8 mouse cellular contexts compared by ENCODE assay signal in the genomic region with DNA sequence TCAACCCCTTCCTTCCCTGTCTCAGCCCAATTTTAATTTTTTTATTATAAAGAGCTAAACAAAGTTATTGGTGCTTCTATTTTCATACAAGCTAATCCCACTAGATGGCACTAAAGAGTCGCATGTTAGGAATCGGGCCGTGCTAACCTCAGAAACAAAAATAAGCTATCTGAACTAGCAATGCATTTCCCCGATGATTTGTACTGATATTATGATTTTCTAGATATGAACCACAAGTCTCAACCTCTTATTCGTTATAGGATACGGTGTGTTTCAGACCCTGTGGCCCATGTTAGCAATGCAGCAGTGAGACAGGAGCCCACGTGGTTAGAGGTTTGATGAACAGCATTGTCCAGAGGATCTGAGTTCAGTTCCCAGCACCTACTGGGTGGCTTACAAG. TPM values are rescaled to one million over a fixed set of nuclear protein-coding genes. Genes with fewer than 3 reads are reported as not detected.
DNase-seq lines count a peak whose midpoint lies in the region.

No protein-coding gene starts in this region.

- intact Hi-C loops in left cerebral cortex, postnatal 14 days (cut with DNase I), result no loop called here
- intact Hi-C loops in left cerebral cortex, postnatal 4 days (cut with DNase I), result loop anchor here (10.0 kb wide), 1 partner anchor 142 kb away; no protein-coding TSS in a partner anchor

- DNase-seq in cerebellum, adult 18-20 months, result peak; percentile 17 to 28
- DNase-seq in cerebellum, postnatal 36 days, result no peak
- DNase-seq in left cerebral cortex, postnatal 14 days (ENCODE audit: low spot score in 2 of 2), result peak; percentile 36 to 62
- no peak for DNase-seq in left cerebral cortex, postnatal 4 days
- peak; percentile 17 for DNase-seq in c-Kit-negative CD71-positive TER-119-positive erythroid progenitor cells, embryonic 14.5 days (ENCODE audit: low read depth, low spot score)
- peak; percentile 23 to 45 for DNase-seq in kidney, postnatal 36 days
- DNase-seq in yolk sac, embryonic 10.5 days (ENCODE audit: low spot score), result peak; percentile 22
- DNase-seq in urinary bladder, postnatal 25 days (ENCODE audit: low spot score), result no peak

RNA-seq across cellular contexts. Expression of a gene that starts 5.2 kb away (rescaled TPM):
- 1 to 10 TPM; 7.3 to 8.2 TPM for total RNA-seq in left cerebral cortex, postnatal 14 days (2021)
- total RNA-seq in left cerebral cortex, postnatal 4 days (2021), result 1 to 10 TPM; 8.4 to 9.7 TPM

RNA-seq across cellular contexts. Expression of a gene that starts 52.6 kb away (rescaled TPM):
- 1 to 10 TPM; 1.4 to 1.7 TPM for total RNA-seq in left cerebral cortex, postnatal 14 days (2021)
- 1 to 10 TPM; 3.3 to 3.5 TPM for total RNA-seq in left cerebral cortex, postnatal 4 days (2021)

Comparison
In these comparisons a context has a peak if more than half of its experiments do, and no peak if none do; other contexts are left out.
1. DNase-seq: peak in cerebellum, adult 18-20 months (2 of 2), left cerebral cortex, postnatal 14 days (2 of 2), c-Kit-negative CD71-positive TER-119-positive erythroid progenitor cells, embryonic 14.5 days (single experiment), kidney, postnatal 36 days (2 of 2) and yolk sac, embryonic 10.5 days (single experiment); none in cerebellum, postnatal 36 days (0 of 2), left cerebral cortex, postnatal 4 days (single experiment) and urinary bladder, postnatal 25 days (single experiment).